Mouse (Mus musculus): Measurements from ENCODE around the gene Zfp710.

Zfp710 gene

DNA sequence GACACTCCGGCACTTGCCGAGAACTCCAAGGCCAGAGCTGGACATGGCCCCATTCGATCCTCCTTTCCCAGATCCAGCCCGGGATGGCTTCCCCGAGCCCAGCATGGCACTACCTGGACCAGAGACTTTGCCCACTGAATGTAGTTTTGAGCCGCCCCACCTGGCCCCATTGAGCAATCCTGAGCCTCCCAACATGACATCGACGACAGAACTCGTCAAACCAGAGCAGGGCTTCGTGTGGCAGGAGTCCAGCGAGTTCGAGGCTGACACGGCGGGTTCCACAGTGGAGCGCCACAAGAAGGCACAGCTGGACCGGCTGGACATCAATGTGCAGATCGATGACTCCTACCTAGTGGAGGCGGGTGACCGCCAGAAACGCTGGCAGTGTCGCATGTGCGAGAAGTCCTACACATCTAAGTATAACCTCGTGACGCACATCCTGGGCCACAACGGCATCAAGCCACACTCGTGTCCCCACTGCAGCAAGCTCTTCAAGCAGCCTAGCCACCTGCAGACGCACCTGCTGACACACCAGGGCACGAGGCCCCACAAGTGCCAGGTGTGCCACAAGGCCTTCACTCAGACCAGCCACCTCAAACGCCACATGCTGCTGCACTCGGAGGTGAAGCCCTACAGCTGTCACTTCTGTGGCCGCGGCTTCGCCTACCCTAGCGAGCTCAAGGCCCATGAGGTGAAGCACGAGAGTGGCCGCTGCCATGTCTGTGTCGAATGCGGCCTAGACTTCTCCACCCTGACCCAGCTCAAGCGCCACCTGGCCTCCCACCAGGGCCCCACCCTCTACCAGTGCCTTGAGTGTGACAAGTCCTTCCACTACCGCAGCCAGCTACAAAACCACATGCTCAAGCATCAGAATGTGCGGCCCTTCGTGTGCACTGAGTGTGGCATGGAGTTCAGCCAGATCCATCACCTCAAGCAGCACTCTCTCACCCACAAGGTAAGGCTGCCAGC lies 57.3 kb downstream of the Zfp710 start:
- DNase-seq, result peak in 1 of 2 experiments; percentile 51

DNA sequence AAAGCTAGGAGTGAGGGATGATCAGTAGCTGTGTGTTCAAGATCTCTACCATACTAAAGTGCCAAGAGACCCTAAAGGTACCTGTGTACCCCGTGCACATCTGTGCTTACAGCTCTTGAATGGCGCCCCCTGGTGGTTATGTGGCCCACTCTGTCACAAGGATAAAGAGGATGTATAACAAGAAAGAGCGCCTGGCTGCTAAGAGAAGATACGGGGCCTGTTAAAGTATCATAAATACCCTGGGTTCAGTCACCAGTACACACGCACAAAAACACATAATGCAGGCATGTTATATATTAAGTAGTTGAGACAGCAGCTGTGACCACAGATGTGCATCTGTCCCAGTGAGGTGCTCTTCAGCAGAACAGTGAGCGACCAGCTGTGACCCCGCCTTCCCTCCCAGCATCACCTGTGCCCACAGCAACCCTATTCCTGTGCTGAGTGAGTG lies 59.9 kb downstream of the Zfp710 start:
- peak; percentile 50 to 74 for DNase-seq

DNA sequence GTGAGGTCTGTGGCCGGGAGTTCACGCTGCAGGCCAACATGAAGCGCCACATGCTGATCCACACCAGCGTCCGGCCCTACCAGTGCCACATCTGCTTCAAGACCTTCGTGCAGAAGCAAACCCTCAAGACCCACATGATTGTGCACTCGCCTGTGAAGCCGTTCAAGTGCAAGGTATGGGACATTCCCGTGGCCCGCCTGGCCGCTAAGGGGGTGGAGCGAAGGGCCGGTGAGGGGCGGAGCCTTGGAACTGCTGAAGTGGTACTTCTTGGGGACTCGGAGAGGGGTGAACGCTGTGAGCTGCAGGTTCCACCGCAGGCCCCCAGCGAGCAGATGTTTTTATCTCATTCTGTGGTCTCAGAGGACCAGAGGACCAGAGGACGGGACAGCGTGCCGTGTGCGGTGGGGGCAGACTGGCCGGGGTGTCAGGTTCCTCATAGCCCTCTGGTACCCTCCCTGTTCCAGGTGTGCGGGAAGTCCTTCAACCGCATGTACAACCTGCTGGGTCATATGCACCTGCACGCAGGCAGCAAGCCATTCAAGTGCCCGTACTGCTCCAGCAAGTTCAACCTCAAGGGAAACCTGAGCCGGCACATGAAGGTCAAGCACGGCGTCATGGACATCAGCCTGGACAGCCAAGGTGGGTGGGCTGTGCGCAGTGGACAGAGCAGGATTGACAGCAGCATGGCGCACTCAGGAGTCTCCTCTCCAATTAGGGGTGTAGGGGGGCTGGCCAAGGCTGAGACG lies 61.5 kb downstream of the Zfp710 start:
- peak; percentile 77 to 82 for DNase-seq

DNA sequence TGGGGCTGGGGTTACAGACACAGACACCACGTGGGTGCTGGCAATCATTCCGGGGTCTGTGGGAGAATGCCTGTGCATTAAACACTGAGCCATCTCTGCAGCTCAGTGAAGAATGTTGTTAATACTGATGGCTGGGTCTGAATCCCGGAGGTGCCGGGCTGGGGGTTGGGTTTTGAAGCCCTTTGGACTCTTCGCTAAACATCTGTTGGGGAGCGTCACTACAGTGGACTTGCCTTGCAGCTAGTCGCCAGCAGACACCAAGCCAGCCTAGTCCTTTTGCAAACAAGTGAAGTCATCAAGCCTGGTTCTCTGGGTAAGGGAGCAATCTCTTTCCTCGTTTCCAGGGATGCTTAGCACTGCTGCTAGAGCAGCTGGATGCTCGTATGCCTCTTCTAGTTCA lies 63.6 kb downstream of the Zfp710 start:
- DNase-seq, result peak; percentile 55 to 72

DNA sequence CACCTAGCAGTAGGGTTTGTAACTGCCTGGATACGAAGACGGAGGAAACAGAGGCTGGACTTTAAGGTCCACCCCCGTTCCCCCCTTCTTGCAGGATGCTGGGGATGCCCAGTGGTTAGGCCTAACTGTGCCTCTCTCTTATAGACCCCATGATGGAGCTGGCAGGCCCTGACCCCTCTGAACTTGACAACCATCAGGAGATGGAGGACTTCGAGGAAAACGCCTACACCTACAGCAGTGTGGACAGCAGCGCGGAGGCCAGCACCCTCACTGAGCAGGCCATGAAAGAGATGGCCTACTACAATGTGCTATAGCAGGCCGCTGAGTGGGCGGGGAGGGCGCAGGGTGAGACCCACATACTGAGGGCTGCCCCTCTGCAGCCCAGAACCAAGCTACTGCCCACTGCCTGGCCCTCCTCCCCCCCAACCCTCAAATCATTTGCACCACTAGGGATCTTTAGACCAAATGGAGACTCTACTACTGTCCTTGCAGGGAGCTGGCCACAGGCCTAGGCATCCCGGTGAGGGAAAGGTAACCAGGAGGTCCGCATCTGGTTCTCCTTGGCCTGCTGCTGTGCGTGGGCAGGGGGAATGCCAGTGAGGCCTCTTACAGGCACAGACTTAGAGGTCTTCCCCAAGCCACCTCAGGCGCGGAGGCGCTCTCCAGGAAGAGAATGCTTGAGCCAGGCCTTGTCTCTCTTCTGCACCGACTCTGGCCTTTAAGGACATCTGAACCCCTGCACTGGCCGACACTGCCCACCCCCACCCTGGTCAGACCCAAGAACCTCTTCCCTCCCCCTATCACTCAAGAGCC lies 65.8 kb downstream of the Zfp710 start:
- no peak for DNase-seq

DNA sequence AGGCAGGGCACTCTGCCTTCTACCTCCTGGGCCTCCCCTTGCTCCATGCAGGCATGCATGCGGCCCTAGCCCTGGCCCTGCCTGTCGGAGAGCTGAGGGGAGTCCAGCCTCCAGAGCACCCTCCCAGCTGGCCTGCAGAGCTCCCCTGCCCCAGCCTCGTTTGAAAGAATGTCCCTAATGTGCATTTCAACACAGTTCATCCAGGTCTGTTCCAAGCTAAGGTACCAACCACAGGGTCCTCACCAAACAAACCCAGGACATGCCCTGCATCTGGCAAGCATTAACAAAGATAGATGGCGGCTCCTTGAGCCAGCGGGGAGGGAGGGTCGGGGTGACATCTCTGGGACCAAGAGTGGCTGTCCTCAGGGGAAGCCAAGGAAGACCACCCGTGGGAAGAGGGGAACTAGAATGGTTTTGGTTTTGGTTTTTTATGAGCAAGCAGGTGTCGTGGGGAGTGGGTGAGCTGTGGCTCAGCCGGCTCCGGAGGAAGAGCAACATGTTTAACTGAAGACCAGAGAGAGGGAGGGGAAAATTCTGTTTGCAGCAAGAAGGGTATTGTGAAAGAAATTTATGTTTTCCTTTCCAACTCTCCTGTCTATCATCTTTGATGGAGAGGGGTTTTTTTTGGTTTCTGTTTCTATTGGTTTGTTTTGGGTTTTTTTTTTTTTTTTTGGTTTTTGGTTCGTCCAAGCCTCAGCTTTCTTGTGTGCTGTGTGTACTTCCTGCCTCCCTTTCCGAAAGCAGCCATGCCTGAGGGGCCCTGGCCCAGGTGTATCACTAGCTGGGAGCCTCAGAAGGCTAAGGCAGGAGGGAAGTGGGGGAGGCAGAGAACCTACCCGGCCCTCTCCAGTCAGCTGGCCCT lies 66.6 kb downstream of the Zfp710 start:
- DNase-seq, result no peak

DNA sequence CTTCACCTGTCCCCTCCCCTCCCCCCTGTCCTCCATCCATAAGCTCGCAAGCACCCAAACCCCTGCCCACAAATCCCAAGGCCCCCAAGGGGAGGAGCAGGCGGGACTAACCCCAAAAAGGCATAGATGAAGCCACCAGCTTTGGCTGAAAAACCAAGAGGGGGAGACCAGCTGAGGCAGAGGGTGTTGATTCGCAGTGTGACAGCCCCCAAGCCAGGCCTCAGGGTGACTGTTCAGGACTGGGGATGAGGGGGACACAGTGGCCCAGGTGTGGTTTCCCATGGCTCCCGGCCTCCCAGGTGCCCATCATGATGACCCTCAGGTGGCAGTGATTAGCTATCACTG lies 67.2 kb downstream of the Zfp710 start:
- no peak for DNase-seq

DNA sequence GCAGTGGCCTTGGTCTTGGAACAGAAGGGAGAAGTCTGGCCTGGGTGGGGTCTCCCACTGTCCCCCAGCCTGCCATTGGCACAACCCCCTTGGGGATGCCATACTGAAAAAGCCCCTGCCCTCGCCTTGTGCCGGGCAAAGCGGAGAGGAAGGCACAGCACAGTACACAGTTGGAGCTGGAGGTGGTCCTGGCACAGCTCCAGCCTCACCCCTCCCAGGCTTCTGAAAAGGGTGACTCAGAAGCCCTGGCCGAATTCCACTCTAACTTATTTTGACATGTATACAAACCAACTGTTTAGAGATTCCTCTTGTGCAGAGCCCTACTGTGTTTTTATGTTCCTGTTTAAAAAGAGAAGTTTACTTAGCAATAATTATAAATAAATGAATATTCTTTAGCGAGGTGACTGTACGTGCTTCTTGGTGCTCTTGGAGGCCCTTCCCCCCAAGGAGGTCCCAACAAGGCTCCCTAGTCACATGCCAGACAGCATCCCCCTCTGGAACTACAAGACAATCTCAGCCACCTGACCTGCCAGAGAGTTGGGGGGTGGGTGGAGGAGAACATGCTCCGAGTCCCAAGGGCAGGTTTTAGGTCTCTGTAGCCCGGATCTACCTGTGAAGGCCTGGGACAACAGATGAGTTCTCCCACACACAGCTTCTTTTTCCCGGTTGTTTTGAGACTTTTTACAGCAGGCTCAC lies 67.9 kb downstream of the Zfp710 start:
- peak; percentile 86 to 92 for DNase-seq

DNA sequence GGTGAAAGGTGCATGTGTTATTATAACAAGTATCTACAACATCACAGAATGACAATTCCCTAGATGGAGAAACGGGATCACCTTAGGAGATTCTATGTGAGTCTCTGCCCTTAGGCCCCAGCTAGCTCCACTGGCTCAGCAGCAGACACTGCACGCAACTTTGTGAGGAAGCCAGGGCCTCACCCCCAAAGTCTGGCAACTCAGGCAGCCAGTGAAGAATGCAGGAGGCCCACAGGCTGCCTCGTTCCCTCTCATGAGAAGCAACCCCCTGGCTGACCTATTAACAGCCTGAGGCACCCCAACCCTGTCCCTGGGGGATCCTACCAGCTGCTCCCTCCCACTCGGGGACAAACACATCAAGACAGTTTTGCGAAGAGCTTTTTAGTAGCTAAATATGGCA lies 69.9 kb downstream of the Zfp710 start:
- DNase-seq, result no peak

DNA sequence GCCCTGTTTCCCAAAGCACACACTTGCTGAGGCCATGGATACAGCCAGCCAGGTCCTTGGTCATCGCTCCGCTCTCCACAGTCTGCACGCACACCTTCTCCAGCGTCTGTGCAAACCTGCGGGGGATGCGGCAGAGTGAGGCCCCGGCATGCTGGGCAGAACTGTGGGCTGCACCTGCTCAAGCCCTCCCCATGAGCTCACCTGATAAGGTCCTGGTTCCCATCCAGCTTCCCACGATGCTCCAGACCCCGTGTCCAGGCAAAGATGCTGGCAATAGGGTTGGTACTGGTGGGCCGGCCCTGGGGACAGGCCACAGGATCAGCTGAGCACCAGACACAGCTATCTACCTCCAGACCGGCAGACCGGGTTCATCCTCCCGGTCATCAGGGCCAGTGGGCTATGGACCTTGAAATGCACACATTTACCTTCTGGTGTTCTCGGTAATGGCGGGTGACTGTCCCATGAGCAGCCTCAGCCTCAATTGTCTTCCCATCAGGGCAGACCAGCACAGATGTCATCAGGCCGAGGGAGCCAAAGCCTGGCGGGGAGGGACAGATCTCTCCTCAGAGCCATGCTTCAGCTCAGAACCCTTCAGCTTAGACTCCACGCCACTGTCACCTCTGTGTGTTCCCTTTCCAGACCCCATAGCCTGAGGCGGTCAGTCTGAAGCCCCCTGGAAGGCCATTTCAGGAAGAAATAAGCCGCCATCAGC lies 71.1 kb downstream of the Zfp710 start:
- DNase-seq, result no peak

DNA sequence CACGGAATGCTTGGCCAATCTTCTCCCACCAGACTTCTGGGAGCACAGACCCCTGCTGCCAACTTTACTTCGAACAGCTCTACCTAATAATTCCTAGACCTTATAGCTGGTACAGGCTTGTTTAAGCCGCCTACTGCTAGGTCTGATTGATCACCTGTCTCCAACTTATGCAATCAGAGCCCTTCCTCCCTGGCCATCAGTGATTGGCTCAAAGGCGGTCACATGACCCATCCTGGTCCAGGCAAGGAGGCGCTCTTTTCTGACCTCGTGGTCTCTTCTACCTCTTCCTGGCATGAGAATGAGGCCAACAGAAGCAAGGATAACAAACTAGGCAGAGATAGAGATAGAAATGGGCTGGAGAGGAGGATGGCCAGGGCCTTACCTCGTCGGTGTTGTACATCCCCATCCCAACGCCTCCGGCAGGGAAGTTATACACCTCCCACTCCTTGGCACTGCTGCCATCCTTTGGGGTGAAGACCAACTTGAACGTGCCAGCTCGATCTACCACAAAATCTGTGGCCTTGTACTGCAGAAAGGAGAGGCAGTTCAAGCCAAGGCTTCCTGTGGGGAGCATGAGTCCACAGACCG lies 73.9 kb downstream of the Zfp710 start:
- DNase-seq, result no peak

DNA sequence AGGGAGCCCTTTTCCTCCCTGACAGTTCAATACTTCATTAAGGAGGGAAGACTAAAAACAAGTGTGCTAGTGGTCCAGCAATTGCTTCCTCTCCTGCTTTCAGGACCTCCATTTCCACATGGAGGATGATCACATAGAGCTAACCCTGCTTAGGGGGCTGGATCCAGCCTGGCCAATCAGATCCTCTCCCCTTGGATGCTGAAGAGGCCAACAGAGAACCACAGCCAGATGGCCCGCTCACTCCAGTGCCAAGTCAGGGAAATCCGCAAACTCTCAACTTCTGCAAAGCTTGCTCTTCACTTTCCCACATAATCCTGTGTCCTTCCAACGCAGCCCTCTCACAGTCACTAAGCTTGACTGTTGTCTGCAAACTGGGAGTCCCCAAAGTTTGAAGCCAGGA lies 78.7 kb downstream of the Zfp710 start:
- no peak for DNase-seq

DNA sequence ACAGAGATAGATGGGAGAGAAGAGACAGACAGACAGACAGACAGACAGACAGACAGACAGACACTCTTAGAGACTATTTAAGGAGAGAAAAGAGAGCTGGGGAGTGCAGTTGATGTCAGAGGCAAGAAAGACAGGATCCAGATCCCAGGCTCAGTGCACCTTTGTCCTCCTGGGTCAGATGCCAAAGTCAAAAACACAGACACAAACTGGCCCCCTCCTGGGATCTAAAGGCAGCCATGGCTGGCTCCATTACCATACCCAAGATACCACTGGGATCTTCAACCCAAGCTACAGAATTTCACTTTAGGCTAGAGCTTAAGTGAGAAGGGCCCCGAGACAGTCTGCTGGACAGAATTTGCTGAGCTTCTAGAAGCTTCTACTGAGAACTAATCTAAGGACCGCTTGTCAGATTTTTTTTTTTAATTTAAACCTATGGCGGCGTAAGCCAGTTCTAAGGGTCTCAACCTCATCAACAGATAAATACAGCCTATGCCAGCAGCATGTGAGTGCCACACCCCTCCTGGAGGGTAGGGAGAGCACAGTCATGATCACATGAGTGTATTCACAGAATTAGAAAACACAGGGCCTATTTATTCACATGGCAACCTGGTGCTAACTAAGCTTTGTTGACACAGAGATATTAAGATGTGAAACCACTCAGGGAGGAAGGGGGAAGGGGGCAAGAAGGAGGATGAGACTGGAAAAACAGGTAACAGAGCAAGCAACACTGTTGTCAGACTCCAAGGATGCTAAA lies 81.2 kb downstream of the Zfp710 start:
- DNase-seq, result no peak

DNA sequence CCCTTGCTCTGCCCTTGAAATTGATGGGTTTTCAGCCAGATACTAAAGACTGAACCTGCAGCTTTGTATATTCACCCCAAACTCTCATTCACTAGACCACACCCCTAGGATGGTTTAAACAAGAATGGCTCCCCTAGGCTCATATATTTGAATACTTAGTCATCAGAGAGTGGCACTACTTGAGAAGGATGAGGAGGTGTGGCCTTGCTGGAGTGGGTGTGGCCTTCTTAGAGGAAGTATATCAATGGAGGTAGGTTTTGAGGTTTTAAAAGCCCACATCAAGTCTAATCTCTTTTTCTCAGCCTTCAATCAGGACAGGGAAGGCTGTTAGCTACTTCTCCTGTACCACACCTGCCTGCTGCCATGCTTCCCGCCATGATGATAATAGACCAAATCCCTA lies 81.8 kb downstream of the Zfp710 start:
- no peak for DNase-seq

DNA sequence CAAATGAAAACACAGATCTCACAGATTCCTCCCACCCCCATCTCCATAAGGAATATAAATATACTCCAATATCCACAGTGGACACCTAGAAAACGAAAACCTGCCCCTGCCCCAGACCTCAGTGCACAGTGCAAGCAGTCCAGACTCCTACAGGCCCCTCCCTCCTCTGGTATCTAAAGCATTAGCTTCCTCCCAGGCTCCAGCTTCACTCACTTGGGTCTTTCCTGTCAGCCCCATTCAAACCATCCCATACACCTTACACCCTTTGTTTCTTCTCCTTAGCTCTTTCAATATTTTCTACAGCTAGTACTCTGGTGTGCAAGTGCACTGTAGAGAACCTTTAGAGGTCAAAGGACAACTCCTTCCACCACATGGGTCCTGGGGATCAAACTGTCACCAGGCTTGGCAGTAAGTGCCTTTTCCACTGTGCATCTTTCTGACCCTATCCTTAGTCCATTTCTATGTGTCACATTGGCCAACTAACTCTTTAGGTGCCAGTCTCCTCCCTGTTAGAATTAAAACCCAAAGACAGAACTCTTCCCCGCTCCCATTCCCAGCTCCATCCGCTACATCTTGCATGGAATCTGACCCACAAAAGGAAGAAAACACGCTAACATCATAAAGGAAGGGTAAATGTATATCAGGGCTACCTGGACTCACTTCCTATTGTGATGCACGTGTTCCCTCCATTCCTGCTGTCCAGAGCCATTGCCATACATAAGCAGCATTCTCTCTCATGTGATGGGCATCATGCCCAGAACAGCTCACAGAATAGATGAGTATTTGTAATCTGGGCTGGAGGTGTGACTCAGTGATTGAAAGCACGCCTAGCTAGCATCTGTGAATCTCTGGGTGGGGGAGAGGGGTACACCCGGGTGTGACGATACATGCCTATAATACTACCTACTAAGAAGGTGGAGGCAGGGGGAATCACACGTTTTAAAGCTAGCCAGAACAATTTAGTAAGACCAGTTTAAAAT lies 86.7 kb downstream of the Zfp710 start:
- no peak for DNase-seq

DNA sequence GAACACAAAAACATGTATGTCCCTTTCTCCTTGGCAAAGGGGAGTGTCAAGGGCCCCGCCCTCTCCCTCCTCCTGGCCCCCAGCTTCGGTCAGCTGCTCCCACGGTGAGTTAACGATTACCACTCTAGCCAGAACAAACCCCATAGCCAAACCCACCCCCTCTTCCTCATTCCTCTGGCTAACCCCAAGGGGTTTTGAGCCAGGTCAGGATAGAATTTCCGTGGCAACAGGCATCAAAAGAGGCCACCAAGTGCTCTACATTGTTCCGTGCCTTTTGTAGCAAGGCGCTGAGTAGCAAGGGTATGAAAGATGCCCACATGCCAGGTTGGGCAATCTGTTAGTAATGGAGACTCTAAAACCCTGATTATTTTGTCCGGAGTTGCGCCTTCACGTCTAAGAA lies 89.4 kb downstream of the Zfp710 start:
- DNase-seq, result peak; percentile 52 to 79

DNA sequence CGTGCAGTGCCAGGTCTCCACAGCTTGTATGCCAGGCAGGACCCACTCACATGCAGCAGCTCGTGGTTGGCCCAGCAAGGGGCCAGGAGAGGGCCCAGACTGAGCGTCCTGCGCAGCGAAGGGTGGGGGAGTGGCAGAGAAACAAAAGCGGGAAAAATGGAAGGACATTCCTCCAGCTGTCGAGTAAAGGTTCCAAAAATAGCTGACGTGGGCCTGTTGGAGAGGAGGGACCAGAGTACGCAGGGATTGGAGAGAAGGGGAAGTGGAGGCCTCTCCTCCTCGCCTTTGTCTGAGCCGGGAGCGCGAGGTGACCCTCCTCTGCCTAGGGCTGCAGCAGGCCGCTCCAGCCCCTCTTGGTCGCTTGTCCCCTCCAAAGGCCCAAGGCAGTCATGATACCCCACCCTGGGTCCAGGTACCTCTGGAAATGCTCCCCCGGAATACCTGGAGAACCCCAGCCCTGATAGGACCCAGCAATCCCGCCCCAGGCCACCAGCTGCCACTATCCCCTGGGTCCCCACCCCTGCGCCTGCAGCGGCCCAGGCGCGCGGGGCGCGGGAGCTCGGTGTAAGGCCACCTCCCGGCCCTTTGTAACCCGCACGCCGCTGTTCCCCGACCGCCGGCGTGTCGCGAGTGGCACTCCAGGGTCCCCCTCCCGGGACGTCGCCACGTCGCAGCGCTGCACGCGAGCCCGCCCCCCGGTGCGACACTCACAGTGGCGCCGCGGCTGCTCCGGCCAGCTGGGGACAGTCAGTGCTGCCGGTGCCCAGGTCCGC lies 90.0 kb downstream of the Zfp710 start:
- DNase-seq, result peak; percentile 75 to 82

DNA sequence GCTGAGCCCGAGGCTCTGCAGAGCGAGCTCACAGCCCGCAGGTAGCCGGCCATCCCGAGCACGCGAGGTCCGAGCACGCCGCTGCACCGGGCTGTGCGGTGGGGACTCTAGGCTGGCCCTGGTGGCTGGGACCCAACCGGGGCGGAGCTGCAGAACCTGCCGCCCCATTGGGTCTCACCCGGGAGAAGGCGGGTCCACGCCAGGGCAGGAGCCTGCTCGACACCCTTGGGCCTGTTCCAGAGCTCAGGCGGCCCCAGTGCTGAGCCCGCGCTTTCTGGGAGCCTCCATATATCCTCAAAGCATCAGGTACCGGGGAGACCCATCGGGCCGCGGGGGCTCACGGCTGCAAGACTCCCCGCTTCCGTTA lies 90.6 kb downstream of the Zfp710 start, which contains the start of gene Idh2:
TSS of gene Idh2 (minus strand) at position 169 of the 367 bp plus-strand sequence.
- DNase-seq, result peak; percentile 94 to 96
